Mouse (Mus musculus) thymus, adult 18-20 months (tissue): ENCODE data around the gene Plcd4.

Experiments
- DNase-seq, 2 experiments: peaks; one replicate each; pipeline ENCODE4 v3.0.0; 2022; ENCODE audit warnings: mixed read lengths in 2 of 2

Gene Plcd4

GRCm38 (mm10) chr1:74600501-74601266, 58.0 kb downstream of the Plcd4 start:
- DNase-seq, result no peak

DNA sequence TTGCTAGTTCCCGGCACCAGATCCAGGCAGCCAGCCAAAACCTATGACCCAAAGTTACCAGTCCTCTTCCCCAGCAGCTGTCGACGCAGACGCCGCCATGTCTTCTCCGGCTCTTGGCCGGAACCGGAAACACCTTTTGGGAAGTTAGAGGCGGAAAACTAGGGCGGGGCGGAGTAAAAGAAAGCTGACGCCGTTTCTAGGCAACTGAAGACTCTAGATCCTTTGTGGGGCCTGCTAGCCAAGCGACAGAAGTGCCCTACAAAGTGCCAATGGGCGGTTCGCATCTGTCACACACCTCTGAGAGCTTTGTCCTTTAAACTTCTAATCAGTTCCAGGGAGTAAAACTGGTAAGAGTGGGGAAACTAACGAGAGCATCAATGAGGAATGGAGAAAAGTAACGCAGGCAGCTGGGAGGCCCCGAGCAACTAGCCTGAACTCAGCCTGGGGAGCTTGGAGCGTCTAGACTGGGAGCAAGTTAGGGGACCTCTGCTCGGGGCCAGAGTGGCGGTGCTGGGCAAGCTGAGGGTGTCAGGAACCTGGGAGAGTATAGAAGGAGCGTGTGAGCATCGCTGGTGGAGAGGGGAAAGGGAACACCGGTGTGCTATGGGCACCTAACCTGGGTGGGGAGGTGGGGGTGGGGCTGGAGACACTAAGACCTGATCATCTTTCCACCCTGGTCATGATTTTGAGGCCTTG, 58.7 kb downstream of the Plcd4 start, which contains the start of the genes Rnf25 and Stk36:
Rnf25 (minus strand) TSS at position 131 of the 696 bp plus-strand sequence.
Stk36 (plus strand) TSS at position 179 of the 696 bp plus-strand sequence.
- DNase-seq, result peak; percentile 72 to 78
